Mouse (Mus musculus) megakaryocyte, embryonic 14.5 days (primary cell): ENCODE data around the gene Ptpru.

ENCODE experiments used
- FLI1 ChIP-seq: IDR thresholded peaks from 2 replicates; pipeline ENCODE4 v1.6.1; 2012; ENCODE audit warnings: low read length, inconsistent platforms, mixed read lengths
- GATA1 ChIP-seq: IDR thresholded peaks from 3 replicates; pipeline ENCODE4 v1.6.1; 2012; ENCODE audit warnings: mixed read lengths, low read length, inconsistent platforms, borderline replicate concordance

DNA sequence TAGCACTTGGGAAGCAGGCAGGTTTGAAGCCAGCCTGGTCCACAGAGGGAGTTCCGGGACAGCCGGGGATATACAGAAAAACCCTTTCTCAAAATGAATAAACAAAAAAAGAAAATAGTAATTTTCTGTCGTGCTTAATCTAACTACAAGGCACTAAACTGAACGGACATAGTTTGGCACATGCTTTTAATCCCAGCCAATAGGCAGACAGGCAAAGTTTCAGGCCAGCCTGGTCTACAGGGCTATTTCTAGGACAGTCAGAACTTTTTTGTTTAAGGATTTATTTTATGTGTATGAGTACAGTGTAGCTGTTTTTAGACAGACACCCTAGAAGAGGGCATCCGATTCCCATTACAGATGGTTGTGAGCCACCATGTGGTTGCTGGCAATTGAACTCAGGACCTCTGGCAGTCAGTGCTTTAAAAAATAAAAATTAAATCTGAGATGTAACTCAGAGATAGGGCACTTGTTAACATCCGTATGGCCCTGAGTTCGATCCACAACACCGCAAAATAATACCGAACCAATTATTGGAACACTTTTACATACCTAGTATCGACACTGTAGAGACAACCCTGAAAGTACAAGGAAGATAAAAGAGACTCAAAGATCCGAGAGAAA is 34.7 kb upstream of the Ptpru start:
- TF ChIP-seq GATA1 (no peak), FLI1 (no peak)
